Mouse (Mus musculus): Measurements from ENCODE around the gene Pld1. TPM values are rescaled to one million over a fixed set of nuclear protein-coding genes. Genes with fewer than 3 reads are reported as not detected.

The Pld1 gene
- polyA plus RNA-seq, 1 experiment from 2014 or later = 4.4 TPM

- no peak for ATAC-seq (ENCODE audit: low FRiP score)
Observed at GRCm38 (mm10) chr3:28149656-28150256, 211.3 kb downstream of the Pld1 start.

DNA sequence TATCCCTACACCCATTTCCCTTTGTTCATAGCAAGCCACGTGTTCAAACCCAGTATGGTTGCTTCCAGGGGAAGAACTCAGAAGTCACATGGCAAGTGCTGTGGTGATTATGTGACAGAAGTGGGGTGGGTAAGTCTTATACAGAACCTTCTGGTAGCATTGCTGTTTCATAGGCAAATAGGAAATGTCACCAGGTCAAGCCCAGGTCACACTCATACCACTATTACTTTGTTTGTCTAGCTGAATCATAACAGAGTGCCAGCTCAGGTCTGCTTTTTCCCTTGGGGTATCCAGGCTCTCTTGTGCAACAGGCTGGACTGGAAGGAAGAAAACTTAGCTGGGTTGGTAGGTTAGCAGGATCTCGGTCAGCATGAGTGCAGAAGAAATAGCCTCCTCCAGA lies 219.5 kb downstream of the Pld1 start:
- Histone ChIP-seq H3K4me1 (replicated peaks) (no peaks in the 10 kb centered on the region), H3K9me3 (no peaks in the 10 kb centered on the region), H3K27ac (no peak overlapping the region), H3K27me3 (no peaks in the 10 kb centered on the region), H3K36me3 (no peaks in the 10 kb centered on the region), H3K4me3 (no peak overlapping the region), H3K9ac (no peak overlapping the region), H3K4me2 (no peak overlapping the region)
- 81% methylated on average over 2 of the region's 2 CpGs for WGBS
- no peak for ATAC-seq (ENCODE audit: low FRiP score)

More at GRCm38 (mm10) chr3:28149656-28150256, 211.3 kb downstream of the Pld1 start:
- Histone ChIP-seq H3K36me3 (no peaks in the 10 kb centered on the region), H3K9ac (no peak overlapping the region), H3K4me2 (no peak overlapping the region), H3K27ac (no peak overlapping the region), H3K4me3 (no peak overlapping the region), H3K27me3 (no peaks in the 10 kb centered on the region), H3K9me3 (no peaks in the 10 kb centered on the region), H3K4me1 (replicated peaks) (no peaks in the 10 kb centered on the region)
- 95% methylated on average over 2 of the region's 2 CpGs for WGBS

DNA sequence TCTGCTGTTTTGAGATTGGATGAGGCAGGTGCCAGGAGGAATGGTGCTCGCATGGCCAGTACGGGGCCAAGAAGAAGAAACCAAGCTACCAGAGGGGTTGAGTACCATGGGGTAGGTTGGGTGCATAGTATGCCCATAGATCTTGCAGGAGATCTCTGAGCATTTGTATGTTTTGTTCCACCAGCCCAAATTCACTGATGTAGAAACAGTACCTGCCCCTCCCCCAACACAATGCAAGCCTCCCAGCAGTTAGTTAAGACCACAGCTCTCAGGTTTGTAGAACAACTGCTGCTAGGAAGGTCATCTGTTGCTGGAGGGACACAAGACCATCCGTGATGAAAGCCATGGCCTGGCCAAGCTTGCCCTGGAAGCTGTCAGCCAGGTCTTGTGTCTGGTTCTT lies 220.4 kb downstream of the Pld1 start:
- ATAC-seq (ENCODE audit: low FRiP score) = no peak
- 96% methylated on average over 3 of the region's 3 CpGs for WGBS

GRCm38 (mm10) chr3:28162346-28162745 lies 223.9 kb downstream of the Pld1 start:
- Histone ChIP-seq H3K27ac (no peak overlapping the region), H3K4me3 (no peak overlapping the region), H3K4me1 (replicated peaks) (no peaks in the 10 kb centered on the region), H3K9me3 (no peaks in the 10 kb centered on the region), H3K27me3 (no peaks in the 10 kb centered on the region), H3K4me2 (no peak overlapping the region), H3K36me3 (no peaks in the 10 kb centered on the region), H3K9ac (no peak overlapping the region)
- 96% methylated on average over 4 of the region's 4 CpGs for WGBS
- ATAC-seq (ENCODE audit: low FRiP score) = no peak

More for the DNA sequence above, 220.4 kb downstream of the Pld1 start:
- Histone ChIP-seq H3K4me1 (replicated peaks) (no peaks in the 10 kb centered on the region), H3K27ac (no peak overlapping the region), H3K4me3 (no peak overlapping the region), H3K27me3 (no peaks in the 10 kb centered on the region), H3K36me3 (no peaks in the 10 kb centered on the region), H3K9ac (no peak overlapping the region), H3K9me3 (no peaks in the 10 kb centered on the region), H3K4me2 (no peak overlapping the region)

DNA sequence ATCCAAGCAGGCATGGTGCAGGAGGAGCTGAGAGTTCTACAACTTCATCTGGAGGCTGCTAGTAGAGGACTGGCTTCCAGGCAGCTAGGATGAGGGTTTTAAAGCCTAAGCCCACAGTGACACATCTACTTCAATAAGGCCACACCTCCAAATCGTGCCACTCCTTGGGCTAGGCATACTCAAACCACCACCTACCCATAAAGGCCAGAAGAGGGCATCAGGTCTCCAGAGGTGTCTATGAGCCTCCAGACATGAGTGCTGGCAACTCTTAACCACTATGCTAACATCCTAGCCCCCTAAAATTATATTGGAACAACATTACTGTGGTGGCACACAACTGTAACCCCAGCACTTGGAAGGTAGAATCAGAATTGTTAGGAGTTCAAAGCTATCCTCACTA lies 226.2 kb downstream of the Pld1 start:
- no peak overlapping the region for H3K9ac ChIP-seq
- H3K4me3 ChIP-seq = no peak overlapping the region
- 65% methylated on average over 1 of the region's 1 CpGs for WGBS
- H3K27me3 ChIP-seq = no peaks in the 10 kb centered on the region
- no peaks in the 10 kb centered on the region for H3K4me1 ChIP-seq (replicated peaks)
- no peaks in the 10 kb centered on the region for H3K36me3 ChIP-seq
- H3K27ac ChIP-seq = no peak overlapping the region
- no peak for ATAC-seq (ENCODE audit: low FRiP score)
- H3K4me2 ChIP-seq = no peak overlapping the region
- H3K9me3 ChIP-seq = no peaks in the 10 kb centered on the region

GRCm38 (mm10) chr3:28165598-28165997 lies 227.1 kb downstream of the Pld1 start:
- Histone ChIP-seq H3K27ac (no peak overlapping the region), H3K4me1 (replicated peaks) (no peaks in the 10 kb centered on the region; the same call in 1 of the 2 replicates), H3K9me3 (no peaks in the 10 kb centered on the region), H3K27me3 (no peaks in the 10 kb centered on the region), H3K4me3 (no peak overlapping the region), H3K9ac (no peak overlapping the region), H3K4me2 (no peak overlapping the region), H3K36me3 (no peaks in the 10 kb centered on the region)
- WGBS = 0% methylated on average over 1 of the region's 1 CpGs
- peak; percentile 61; the same call in 1 of the 2 replicates for ATAC-seq (ENCODE audit: low FRiP score)

GRCm38 (mm10) chr3:28167796-28168505 lies 229.5 kb downstream of the Pld1 start:
- Histone ChIP-seq H3K4me3 (no peak overlapping the region), H3K27me3 (no peaks in the 10 kb centered on the region), H3K4me2 (no peak overlapping the region), H3K4me1 (replicated peaks) (peaks cover 10% of the 10 kb centered on the region), H3K27ac (no peak overlapping the region), H3K9me3 (no peaks in the 10 kb centered on the region), H3K36me3 (no peaks in the 10 kb centered on the region), H3K9ac (no peak overlapping the region)
- 86% methylated on average over 6 of the region's 6 CpGs for WGBS
- no peak for ATAC-seq (ENCODE audit: low FRiP score)

DNA sequence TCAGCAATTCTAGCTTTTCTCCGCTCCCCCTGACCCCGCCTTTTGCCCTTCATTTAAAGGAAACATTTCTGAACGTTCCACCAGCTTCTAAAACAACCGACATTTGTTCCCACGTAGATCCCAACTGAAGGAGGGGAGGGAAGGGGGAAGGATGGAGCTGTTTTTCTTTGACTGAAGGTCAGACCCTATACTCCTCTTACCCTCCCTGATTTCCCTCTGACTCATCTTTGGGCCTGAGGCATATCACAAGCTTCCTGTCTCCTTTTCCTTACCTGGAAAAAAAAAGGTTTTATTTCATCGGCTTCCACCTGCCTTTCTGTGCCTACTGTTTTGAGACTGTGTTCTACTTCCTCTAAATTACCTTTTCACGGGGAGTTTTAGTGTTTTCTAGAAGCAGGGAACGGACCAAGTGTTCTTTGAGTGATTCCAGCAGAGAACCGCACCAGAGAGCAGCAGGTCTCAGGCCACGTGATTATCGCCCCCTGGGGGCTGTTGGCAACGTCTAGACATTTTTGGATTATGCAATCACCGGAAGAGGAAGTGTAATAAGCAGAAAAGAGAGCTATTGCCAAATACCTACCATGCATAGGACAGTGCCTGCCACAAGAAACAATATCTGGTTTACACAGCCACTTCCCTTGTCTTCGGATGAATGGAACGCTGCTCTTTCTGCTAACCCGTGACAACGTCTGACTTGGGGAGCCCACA lies 232.6 kb downstream of the Pld1 start:
- ATAC-seq (ENCODE audit: low FRiP score) = no peak
- Histone ChIP-seq H3K27me3 (no peaks in the 10 kb centered on the region), H3K9me3 (no peaks in the 10 kb centered on the region), H3K4me3 (no peak overlapping the region), H3K4me2 (no peak overlapping the region; the same call in 1 of the 2 replicates), H3K36me3 (no peaks in the 10 kb centered on the region), H3K27ac (no peak overlapping the region), H3K4me1 (replicated peaks) (peaks cover 21% of the 10 kb centered on the region), H3K9ac (no peak overlapping the region)
- 46% methylated on average over 17 of the region's 17 CpGs for WGBS

- WGBS = 5% methylated on average over 21 of the region's 21 CpGs
- peak overlapping the region; percentile 67 for H3K27ac ChIP-seq
- H3K9me3 ChIP-seq = no peaks in the 10 kb centered on the region
- no peaks in the 10 kb centered on the region for H3K36me3 ChIP-seq
- H3K27me3 ChIP-seq = no peaks in the 10 kb centered on the region
- ATAC-seq (ENCODE audit: low FRiP score) = peak; percentile 98
- H3K9ac ChIP-seq = peak overlapping the region; percentile 59
- peaks cover 24% of the 10 kb centered on the region for H3K4me1 ChIP-seq (replicated peaks)
- peak overlapping the region; percentile 48 for H3K4me2 ChIP-seq
- peak overlapping the region; percentile 28 for H3K4me3 ChIP-seq
Observed at GRCm38 (mm10) chr3:28175997-28176967, 237.8 kb downstream of the Pld1 start.

DNA sequence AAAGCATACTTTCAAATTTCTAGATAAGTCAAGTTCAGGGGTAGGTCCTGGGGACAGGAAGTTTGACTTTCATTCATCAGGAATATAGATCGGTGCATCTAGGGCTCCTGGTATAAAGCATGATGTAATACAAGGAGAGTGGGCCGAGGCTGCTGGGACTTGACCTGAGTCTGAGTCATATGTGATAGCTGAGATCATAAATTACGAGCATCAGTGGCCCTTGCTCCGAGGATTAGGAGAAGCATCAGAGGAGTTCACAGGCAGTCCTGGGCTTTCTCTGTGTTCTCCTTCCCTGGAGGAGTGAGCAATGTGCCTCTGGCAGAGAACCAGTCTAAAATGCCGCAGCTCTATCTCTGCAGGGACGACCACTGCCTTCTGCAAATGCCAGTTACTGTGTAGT lies 239.8 kb downstream of the Pld1 start:
- no peak for ATAC-seq (ENCODE audit: low FRiP score)
- Histone ChIP-seq H3K36me3 (no peaks in the 10 kb centered on the region), H3K4me1 (replicated peaks) (peaks cover 18% of the 10 kb centered on the region), H3K9ac (no peak overlapping the region), H3K4me3 (no peak overlapping the region), H3K9me3 (no peaks in the 10 kb centered on the region), H3K4me2 (no peak overlapping the region), H3K27me3 (0 out of 2 replicates have a peak, but pooled peaks cover 3% of the 10 kb centered on the region), H3K27ac (no peak overlapping the region)
- 78% methylated on average over 6 of the region's 6 CpGs for WGBS

Data from hindbrain, embryonic 13.5 days (tissue).